Mouse (Mus musculus): ENCODE data around the gene Pld1. TPM values are rescaled to one million over a fixed set of nuclear protein-coding genes. Genes with fewer than 3 reads are reported as not detected.

Gene Pld1
- total RNA-seq, 4 experiments from 2014 or later = 7.5 to 12.2 (median 8.6) TPM

DNA sequence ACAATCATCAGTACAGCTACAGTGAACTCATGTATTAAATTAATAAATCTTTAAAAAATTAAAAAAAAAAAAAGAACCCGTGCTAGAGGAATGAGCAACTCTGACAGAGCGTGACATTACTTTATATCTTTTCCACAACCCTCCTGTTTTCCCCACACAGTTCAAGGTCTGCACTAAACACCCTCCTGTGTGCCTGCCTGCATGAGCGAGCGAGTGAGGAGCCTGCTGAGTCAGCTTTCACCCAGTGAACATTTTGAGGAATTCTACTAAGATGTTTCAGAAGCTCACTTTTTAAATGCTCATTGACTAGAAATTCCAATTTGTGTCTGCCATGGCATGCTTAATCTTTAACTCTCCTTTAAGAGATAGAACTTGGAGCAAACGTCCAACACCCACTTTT, 109.1 kb downstream of the Pld1 start:
- DNase-seq (ENCODE audit: low spot score in 2 of 2) = no peak

DNA sequence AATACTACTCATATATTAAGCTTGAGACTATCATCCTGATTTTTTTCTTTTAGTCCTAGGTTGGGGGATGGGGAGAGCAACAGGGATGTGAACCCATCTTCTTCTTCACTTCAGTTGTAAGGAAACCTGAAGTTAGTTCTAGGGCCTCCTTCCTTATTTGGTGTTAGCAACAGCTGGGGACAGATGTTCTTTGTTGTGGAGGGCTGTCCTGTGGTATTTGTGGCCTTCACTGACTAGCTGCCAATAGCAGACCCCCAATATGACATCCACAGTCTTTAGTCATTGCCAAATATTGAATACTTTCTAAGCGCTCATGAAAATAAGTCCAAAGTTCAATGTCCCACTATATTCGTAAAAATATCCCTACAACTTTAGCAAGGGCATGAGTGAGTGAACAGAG, 111.0 kb downstream of the Pld1 start:
- no peak for DNase-seq (ENCODE audit: low spot score in 2 of 2)

- no peak for DNase-seq (ENCODE audit: low spot score in 2 of 2)
These were observed 114.6 kb downstream of the Pld1 start for GRCm38 (mm10) chr3:28053076-28053475.

DNA sequence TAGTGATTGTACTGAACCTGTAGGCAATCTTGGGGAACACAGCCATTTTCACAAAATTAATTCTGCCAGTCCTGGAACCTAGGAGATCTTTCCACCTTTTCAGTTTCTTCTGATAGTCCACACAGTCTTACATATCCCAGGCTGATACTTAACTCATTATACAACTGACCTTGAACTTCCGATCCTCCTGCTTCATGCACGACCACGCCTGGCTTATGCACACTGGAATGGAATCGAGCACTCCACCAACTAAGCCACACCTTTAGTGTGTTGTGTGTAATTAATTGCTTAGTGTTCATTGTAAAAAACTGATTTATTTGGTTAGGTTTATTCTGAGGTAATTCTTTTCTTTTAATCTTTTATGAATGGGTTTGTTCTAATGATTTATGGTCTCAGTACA, 122.2 kb downstream of the Pld1 start:
- no peak for DNase-seq (ENCODE audit: low spot score in 2 of 2)

DNA sequence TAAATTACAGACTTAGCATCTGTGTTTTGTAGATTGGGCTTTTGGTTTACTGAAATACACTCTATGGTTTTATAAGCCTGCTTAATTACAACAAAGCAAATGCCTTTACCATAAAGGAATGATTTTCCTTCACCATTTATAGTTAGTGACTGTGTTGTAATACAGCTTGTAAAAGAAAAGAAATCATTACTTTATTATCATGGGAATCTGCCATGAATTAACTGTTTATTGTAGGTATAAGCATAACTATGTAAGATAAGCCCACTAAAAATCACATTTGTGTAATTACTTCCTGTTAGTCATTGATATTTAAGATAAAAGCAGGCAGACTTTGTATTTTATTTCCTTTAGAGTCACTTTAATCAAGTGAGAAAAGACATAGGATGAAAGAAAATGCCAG, 122.7 kb downstream of the Pld1 start:
- no peak for DNase-seq (ENCODE audit: low spot score in 2 of 2)

GRCm38 (mm10) chr3:28079211-28079610, 140.7 kb downstream of the Pld1 start:
- no peak for DNase-seq (ENCODE audit: low spot score in 2 of 2)

GRCm38 (mm10) chr3:28080116-28080515, 141.6 kb downstream of the Pld1 start:
- no peak for DNase-seq (ENCODE audit: low spot score in 2 of 2)

- DNase-seq (ENCODE audit: low spot score in 2 of 2) = no peak
These were observed 142.5 kb downstream of the Pld1 start for GRCm38 (mm10) chr3:28081012-28081411.

DNA sequence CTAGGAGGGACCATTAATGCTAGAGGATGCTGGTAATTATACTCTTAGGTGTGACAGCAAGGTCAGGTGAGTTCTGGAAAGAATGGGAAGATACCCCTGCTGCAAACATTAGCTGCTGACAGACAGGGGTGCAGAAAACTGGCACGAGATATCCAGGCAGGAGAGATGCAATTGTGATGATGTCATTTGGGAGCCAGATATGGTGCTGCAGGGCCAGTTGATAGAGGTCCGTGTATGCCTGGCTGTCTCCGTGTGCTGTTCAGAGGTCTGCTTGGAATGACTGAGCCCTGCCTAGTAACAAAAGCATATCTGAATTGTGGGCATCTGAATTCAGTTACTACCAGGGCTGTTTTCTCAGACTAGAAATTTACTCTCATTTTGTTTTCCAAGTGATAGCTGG, 144.7 kb downstream of the Pld1 start:
- no peak for DNase-seq (ENCODE audit: low spot score in 2 of 2)

GRCm38 (mm10) chr3:28084281-28084680, 145.8 kb downstream of the Pld1 start:
- no peak for DNase-seq (ENCODE audit: low spot score in 2 of 2)

GRCm38 (mm10) chr3:28091296-28091695, 152.8 kb downstream of the Pld1 start:
- no peak for DNase-seq (ENCODE audit: low spot score in 2 of 2)

DNA sequence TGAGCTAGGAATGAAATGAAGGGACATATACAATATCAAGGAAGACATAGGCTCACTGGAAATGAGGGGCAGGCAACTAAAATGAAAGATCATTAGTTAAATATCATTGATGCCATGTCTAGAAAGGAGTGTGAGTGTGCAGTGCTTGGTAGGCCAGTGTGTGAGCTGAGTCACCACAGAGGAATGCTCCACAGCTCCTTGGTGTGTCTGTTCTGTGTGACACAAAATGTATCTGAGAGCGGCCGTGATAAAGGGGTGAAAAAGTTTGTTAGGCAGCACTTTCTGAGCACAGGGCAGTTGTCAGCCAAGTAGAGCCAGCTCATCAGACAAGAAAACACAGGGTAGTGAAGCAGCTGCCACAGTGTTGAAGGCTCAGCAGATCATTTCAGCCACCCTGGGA, 153.2 kb downstream of the Pld1 start:
- no peak for DNase-seq (ENCODE audit: low spot score in 2 of 2)

DNA sequence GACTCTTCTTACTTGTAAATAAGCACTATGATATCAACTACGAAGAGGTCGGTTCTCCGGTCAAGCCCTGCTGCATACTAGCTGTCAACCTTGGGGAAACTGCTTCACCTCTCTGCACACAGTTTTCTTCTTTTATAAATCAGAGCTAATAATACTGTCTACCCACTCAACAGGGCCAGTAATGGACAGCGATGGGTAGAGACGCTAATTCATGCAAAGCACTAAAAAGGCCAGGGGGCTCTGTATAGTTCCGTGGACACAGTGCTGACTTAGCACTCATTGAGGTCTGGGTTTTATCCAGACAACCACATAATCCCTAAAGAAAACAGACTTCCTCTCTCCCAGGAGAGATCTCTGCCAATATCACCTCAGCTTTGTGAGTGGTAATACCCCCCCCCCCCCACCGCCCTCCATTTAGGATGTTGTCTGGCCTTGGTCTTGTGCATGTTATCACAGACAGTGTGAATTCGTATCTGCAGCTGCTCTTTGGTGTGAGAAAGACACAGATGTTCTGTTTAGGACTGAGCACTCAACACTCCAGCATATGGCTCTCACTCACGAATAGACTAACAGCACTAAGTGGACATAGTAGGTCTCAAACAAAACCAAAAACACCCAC, 155.3 kb downstream of the Pld1 start:
- DNase-seq (ENCODE audit: low spot score in 2 of 2) = no peak

DNA sequence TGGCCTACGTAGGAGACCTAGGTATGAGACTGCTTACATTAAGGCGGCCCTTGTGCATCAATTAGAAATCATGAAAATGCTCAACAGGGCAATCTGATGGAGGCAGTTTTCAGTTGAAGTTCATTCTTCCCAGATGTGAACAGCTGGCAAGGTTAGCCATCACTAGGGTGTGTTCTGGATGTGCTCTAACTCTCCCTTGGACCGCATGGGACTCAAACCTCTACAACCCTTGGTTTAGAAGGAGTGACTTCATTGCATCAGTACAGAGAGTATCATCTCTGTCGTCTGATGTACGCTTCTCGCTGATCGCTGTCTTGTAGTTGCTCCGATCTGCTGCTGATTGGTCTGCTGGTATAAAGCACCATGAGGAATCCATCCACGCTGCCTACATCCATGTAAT, 157.0 kb downstream of the Pld1 start:
- DNase-seq (ENCODE audit: low spot score in 2 of 2) = no peak

DNA sequence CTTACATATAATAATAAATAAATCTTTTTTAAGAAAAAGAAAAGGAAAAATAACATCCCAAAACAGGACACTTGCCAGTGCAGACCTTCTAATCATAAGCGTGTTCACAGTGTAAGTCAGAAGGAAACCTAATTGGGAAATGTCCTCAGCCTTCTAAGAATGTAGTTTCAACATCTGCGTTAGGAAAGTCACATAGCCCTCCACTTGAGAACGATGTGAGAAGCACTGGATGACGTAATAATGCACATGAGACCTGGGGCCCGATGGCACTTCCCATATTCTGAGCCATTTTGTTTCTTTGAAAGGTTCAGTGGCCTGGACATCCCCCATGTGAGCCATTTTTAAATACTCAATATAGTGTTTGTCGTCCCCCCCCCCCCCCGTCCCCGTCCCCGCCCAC, 160.7 kb downstream of the Pld1 start:
- DNase-seq (ENCODE audit: low spot score in 2 of 2) = no peak

- DNase-seq (ENCODE audit: low spot score in 2 of 2) = no peak
These were observed 166.5 kb downstream of the Pld1 start for GRCm38 (mm10) chr3:28104992-28105391.

DNA sequence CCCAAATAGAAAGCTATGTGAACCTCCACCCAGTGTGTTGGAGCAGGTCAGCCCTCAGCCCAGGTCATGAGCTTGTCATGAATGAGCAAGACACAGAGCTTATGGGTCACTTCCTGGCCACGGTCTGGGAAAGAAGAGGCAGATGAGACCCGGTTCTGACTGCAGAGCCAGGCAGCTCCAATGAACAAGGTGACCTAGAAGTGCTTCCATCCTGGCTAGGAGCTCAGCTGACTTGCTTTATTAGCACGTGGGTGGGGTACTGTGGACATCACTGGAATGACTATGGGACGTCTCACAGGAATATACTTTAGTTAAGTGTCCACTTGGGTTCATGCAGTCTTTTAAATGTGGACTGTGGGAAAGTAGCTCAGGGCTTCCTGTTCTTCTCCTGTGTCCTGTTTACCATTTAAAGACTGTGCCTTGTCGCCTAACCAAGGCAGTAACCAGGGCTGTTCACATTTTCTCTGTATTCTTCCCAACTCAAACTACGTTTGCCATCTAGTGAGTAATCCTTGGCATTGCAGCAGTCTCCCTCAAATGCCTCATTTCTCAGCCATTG, 169.0 kb downstream of the Pld1 start:
- peak; percentile 12 to 14 for DNase-seq (ENCODE audit: low spot score in 2 of 2)

- no peak for DNase-seq (ENCODE audit: low spot score in 2 of 2)
These were observed 173.0 kb downstream of the Pld1 start for GRCm38 (mm10) chr3:28111516-28111915.

DNA sequence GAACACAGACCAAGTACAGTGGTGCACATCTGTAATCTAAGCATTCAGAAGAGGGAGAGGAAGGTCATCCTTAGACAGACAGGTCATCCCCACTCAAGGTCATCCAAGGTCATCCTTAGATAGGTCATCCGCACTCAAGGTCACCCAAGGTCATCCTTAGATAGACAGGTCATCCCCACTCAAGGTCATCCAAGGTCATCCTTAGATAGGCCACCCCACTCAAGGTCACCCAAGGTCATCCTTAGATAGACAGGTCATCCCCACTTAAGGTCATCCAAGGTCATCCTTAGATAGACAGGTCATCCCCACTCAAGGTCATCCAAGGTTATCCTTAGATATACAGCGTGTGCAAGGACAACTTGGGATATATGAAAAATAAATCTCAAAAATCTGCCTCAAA, 175.4 kb downstream of the Pld1 start:
- DNase-seq (ENCODE audit: low spot score in 2 of 2) = no peak

DNA sequence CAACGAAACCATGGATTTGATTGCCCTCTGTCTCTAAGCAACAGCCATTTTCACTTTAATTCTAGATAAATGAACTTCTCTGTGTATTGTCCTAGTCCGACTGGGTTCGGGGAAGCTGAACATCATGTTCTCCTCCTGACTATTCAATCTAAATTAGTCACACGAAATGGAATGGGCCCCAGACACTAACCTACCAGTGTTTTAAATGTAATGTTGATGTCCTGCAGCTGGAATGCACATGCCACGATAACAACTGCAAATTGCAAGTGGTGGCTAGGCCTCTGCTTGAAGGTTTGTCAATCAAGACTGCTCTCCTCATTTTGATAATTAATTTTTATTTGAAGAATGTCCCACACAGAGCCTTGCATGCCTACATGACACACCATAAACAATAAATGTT, 203.2 kb downstream of the Pld1 start:
- DNase-seq (ENCODE audit: low spot score in 2 of 2) = no peak

DNA sequence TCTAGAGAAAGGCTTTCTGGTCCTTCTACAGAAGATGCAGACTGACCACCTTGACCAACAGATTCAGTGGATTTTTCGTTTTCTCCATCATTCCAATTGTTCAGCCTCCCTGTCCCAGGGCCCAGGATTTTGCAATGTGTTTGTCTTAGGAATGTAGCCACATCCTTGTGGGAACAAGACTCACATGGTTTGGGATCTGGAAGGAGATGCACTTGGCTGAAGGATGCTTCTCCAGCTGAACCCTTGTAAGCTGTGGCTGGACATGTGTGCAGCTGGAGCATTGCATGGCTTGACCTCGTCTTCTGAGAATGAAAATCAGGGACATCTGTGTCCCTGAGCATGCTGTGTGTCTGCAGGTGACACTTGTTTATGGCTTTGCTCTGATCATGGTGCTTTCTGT, 203.6 kb downstream of the Pld1 start:
- DNase-seq (ENCODE audit: low spot score in 2 of 2) = no peak

GRCm38 (mm10) chr3:28144676-28145075, 206.2 kb downstream of the Pld1 start:
- DNase-seq (ENCODE audit: low spot score in 2 of 2) = no peak

GRCm38 (mm10) chr3:28145461-28145860, 207.0 kb downstream of the Pld1 start:
- no peak for DNase-seq (ENCODE audit: low spot score in 2 of 2)

Data from left cerebral cortex, adult 8-10 months (tissue).